Mouse (Mus musculus) stomach, postnatal 0 days (tissue): ENCODE data around the gene Pih1d2.

Experiments
- CTCF ChIP-seq: IDR thresholded peaks from 2 replicates; pipeline ENCODE4 v1.5.1; 2016; ENCODE audit warnings: antibody characterized with exemption, low read depth, mild to moderate bottlenecking, moderate library complexity
- EP300 ChIP-seq: optimal IDR thresholded peaks from 2 replicates; pipeline ENCODE3; 2016; ENCODE audit warnings: antibody characterized with exemption

DNA sequence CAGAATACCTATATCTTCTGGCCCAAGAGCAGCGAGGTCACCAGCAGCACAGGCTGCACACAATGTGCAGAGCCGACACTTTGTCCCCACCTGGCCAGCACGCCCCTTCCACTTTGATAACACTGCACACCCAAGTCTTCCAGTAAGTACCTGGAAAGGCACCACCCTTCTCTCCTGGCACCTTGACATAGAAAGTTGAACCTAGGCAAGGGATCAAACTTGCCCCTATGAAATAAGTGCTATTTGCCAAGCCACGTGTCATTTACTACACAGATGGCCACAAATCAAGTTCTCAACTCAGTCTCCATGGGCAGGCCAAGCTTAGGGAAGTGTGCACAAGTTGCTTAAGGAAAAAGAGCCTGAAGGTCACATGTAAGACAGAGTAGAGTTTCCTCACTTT is 30.2 kb upstream of the Pih1d2 start:
- no peak for TF ChIP-seq CTCF
- no peak for TF ChIP-seq EP300
